In the genomic region with DNA sequence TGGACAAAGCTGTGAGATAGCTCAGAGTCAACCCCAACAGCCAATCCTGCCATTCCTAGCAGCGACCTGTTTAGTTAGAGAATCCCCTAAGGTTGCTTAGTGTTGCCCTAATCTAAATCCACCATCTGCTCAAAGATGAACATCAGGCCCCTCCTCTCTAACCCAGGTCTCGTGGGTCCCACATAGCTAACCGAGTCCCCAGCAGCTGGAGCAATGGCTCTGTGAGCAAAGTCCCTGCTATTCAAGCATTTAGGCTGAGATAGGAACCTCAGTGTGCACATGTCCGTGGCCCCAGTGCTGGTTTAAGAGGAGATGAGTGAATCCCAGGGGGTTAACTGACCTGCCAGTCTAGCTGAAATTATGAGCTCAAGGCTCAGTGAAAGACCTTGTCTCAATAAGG, we compare ENCODE assay signal across 38 mouse cellular contexts. TPM values are rescaled to one million over a fixed set of nuclear protein-coding genes. Genes with fewer than 3 reads are reported as not detected.
DNase-seq lines count a peak whose midpoint lies in the region; ATAC-seq and TF ChIP-seq lines count a peak whose summit lies in the region.
"Had no signal": no experiment of that assay in that cellular context is flagged by ENCODE, and none has a peak within 500 bp of the region (broad histone marks: within the 10 kb centered on the region; RNA-seq: fewer than 3 reads in every experiment).

No protein-coding gene starts in this region.

- H3K9ac ChIP-seq in midbrain, embryonic 11.5 days (ENCODE audit: low read length) = no peak overlapping the region
- H3K9ac ChIP-seq in midbrain, embryonic 13.5 days (replicated peaks) = no peak overlapping the region
- H3K9ac ChIP-seq: forebrain, embryonic 15.5 days; hindbrain, embryonic 15.5 days; kidney, embryonic 15.5 days; liver, embryonic 13.5 days; midbrain, embryonic 15.5 days; neural tube, embryonic 15.5 days; stomach, embryonic 15.5 days had no signal

- no peak for ATAC-seq in midbrain, embryonic 11.5 days (ENCODE audit: low FRiP score)
- ATAC-seq in midbrain, embryonic 13.5 days = no peak
- ATAC-seq in inflammation-experienced regulatory T-cells, adult 6 months = peak; percentile 1
- ATAC-seq: forebrain, embryonic 15.5 days; midbrain, embryonic 15.5 days had no signal

- 74% methylated on average over 4 of the region's 4 CpGs for WGBS in midbrain, embryonic 11.5 days
- 58% methylated on average over 4 of the region's 4 CpGs for WGBS in midbrain, embryonic 13.5 days
- WGBS in thymus, adult 2 months = 13% methylated on average over 4 of the region's 4 CpGs

- H3K27me3 ChIP-seq in midbrain, embryonic 11.5 days (ENCODE audit: control insufficient read depth, insufficient read depth, low read length) = no peaks in the 10 kb centered on the region
- H3K27me3 ChIP-seq in midbrain, embryonic 13.5 days = no peaks in the 10 kb centered on the region
- no peaks in the 10 kb centered on the region for H3K27me3 ChIP-seq in thymus, adult 2 months (ENCODE audit: control insufficient read depth, insufficient read depth, low read length)
- H3K27me3 ChIP-seq: forebrain, embryonic 15.5 days; hindbrain, embryonic 15.5 days; kidney, embryonic 15.5 days; liver, embryonic 13.5 days; midbrain, embryonic 15.5 days; neural tube, embryonic 15.5 days; stomach, embryonic 15.5 days had no signal

- no peak overlapping the region for H3K4me3 ChIP-seq in midbrain, embryonic 11.5 days (ENCODE audit: low read depth, low read length)
- no peak overlapping the region for H3K4me3 ChIP-seq in midbrain, embryonic 13.5 days (replicated peaks)
- H3K4me3 ChIP-seq in thymus, adult 2 months (ENCODE audit: control insufficient read depth, insufficient read depth, low read length) = peak overlapping the region; percentile 34
- H3K4me3 ChIP-seq: forebrain, embryonic 15.5 days; hindbrain, embryonic 10.5 days; hindbrain, embryonic 15.5 days; kidney, embryonic 15.5 days; layer of hippocampus, adult 2 months; liver, embryonic 13.5 days; midbrain, embryonic 15.5 days; neural tube, embryonic 15.5 days; stomach, embryonic 15.5 days had no signal

- no peaks in the 10 kb centered on the region for H3K9me3 ChIP-seq in midbrain, embryonic 11.5 days (ENCODE audit: control insufficient read depth, low read length)
- no peaks in the 10 kb centered on the region for H3K9me3 ChIP-seq in midbrain, embryonic 13.5 days
- H3K9me3 ChIP-seq: forebrain, embryonic 15.5 days; hindbrain, embryonic 10.5 days; hindbrain, embryonic 15.5 days; kidney, embryonic 15.5 days; liver, embryonic 13.5 days; midbrain, embryonic 15.5 days; neural tube, embryonic 15.5 days; stomach, embryonic 15.5 days had no signal

- no peak for TF ChIP-seq POLR2A in thymus, adult 2 months (IDR thresholded peaks at IDR 0.05; ENCODE audit: control insufficient read depth, extremely low read depth, insufficient read depth, low read length, poor library complexity)

- peak; percentile 54 for DNase-seq in midbrain, embryonic 11.5 days (ENCODE audit: low spot score, missing footprints)
- peak; percentile 52 for DNase-seq in thymus, adult 2 months
- DNase-seq in thymus, postnatal 36 days = peak; percentile 41 to 46
- DNase-seq in right cerebral cortex, postnatal 25 days = no peak
- DNase-seq in left cerebral cortex, adult 18-20 months (ENCODE audit: low spot score in 2 of 2) = no peak
- no peak for DNase-seq in kidney, postnatal 25 days
- DNase-seq: adrenal gland, adult 2 months; cerebellum, adult 11-12 months; cerebellum, adult 9-11 months; gastrocnemius, postnatal 25 days; heart, adult 11 months; heart, postnatal 10 days; kidney, adult 18-20 months; kidney, postnatal 36 days; left cerebral cortex, postnatal 4 days; liver, embryonic 13.5 days; lung, adult 18-20 months; lung, postnatal 10 days; right cerebral cortex, adult 18-20 months; right cerebral cortex, postnatal 4 days had no signal

- H3K36me3 ChIP-seq in midbrain, embryonic 11.5 days (ENCODE audit: control insufficient read depth, insufficient read depth, low read length) = no peaks in the 10 kb centered on the region
- no peaks in the 10 kb centered on the region for H3K36me3 ChIP-seq in midbrain, embryonic 13.5 days
- H3K36me3 ChIP-seq in thymus, adult 2 months (ENCODE audit: control insufficient read depth, insufficient read depth, low read length) = peaks cover 29% of the 10 kb centered on the region
- H3K36me3 ChIP-seq: forebrain, embryonic 15.5 days; hindbrain, embryonic 10.5 days; hindbrain, embryonic 15.5 days; kidney, embryonic 15.5 days; liver, embryonic 13.5 days; midbrain, embryonic 15.5 days; neural tube, embryonic 15.5 days; stomach, embryonic 15.5 days had no signal

- no peak overlapping the region for H3K4me2 ChIP-seq in midbrain, embryonic 11.5 days
- H3K4me2 ChIP-seq in midbrain, embryonic 13.5 days (replicated peaks) = no peak overlapping the region
- H3K4me2 ChIP-seq: forebrain, embryonic 15.5 days; heart, embryonic 11.5 days; hindbrain, embryonic 15.5 days; kidney, embryonic 15.5 days; liver, embryonic 13.5 days; midbrain, embryonic 15.5 days; neural tube, embryonic 15.5 days; stomach, embryonic 15.5 days had no signal

- no peak for TF ChIP-seq CTCF in thymus, adult 2 months (IDR thresholded peaks at IDR 0.05; ENCODE audit: borderline replicate concordance, control insufficient read depth, extremely low read depth, insufficient read depth, low read length, poor library complexity)

- no peaks in the 10 kb centered on the region for H3K4me1 ChIP-seq in midbrain, embryonic 11.5 days (ENCODE audit: control insufficient read depth, insufficient read depth, low read length)
- no peaks in the 10 kb centered on the region for H3K4me1 ChIP-seq in midbrain, embryonic 13.5 days (replicated peaks)
- peaks cover 33% of the 10 kb centered on the region for H3K4me1 ChIP-seq in thymus, adult 2 months (replicated peaks; ENCODE audit: control insufficient read depth, insufficient read depth, low read length)
- H3K4me1 ChIP-seq: forebrain, embryonic 15.5 days; hindbrain, embryonic 15.5 days; kidney, embryonic 15.5 days; midbrain, embryonic 15.5 days; neural tube, embryonic 15.5 days; stomach, embryonic 15.5 days had no signal

- H3K27ac ChIP-seq in midbrain, embryonic 11.5 days (ENCODE audit: low read depth, low read length) = no peak overlapping the region
- H3K27ac ChIP-seq in midbrain, embryonic 13.5 days = no peak overlapping the region
- peak overlapping the region; percentile 100 for H3K27ac ChIP-seq in thymus, adult 2 months (ENCODE audit: control insufficient read depth, insufficient read depth, low read length)
- H3K27ac ChIP-seq: forebrain, embryonic 15.5 days; hindbrain, embryonic 10.5 days; hindbrain, embryonic 15.5 days; kidney, embryonic 15.5 days; layer of hippocampus, adult 2 months; liver, embryonic 13.5 days; macrophage; midbrain, embryonic 15.5 days; neural tube, embryonic 15.5 days; stomach, embryonic 15.5 days had no signal

RNA-seq across cellular contexts. Expression of a gene that starts 0.4 kb away (rescaled TPM):
- polyA plus RNA-seq in midbrain, embryonic 11.5 days (2014; fragmentation: Nextera tagmentation; extraction: Ambion mirVana) = not detected in 2 replicates
- not detected in 2 replicates for polyA plus RNA-seq in midbrain, embryonic 13.5 days (2015; fragmentation: Nextera tagmentation; extraction: Ambion mirVana)
- polyA plus RNA-seq in inflammation-experienced regulatory T-cells, adult 6 months (2017; shearing (Covaris generic)) = 100 to 1,000 TPM; 231 to 280 (median 232) TPM
- 179 and 180 TPM in 2 replicates for polyA plus RNA-seq in thymus, adult 2 months (2012; rRNA removed)
- not detected for total RNA-seq in left cerebral cortex, adult 18-20 months (2021)
- total RNA-seq: gastrocnemius, adult 18-20 months; layer of hippocampus, adult 2 months; layer of hippocampus, postnatal 14 days; left cerebral cortex, adult 8-10 months; left cerebral cortex, postnatal 4 days had no signal
- polyA plus RNA-seq: forebrain, embryonic 15.5 days; kidney, embryonic 15.5 days; liver, embryonic 13.5 days; macrophage; midbrain, embryonic 15.5 days; neural tube, embryonic 15.5 days had no signal

RNA-seq across cellular contexts. Expression of a gene that starts 22.1 kb away (rescaled TPM):
- polyA plus RNA-seq in midbrain, embryonic 11.5 days (2014; fragmentation: Nextera tagmentation; extraction: Ambion mirVana) = 5.4 and 6.9 TPM in 2 replicates
- 4.8 and 7.1 TPM in 2 replicates for polyA plus RNA-seq in midbrain, embryonic 13.5 days (2015; fragmentation: Nextera tagmentation; extraction: Ambion mirVana)
- polyA plus RNA-seq in inflammation-experienced regulatory T-cells, adult 6 months (2017; shearing (Covaris generic)) = 100 to 1,000 TPM in 1 of 3 experiments, 10 to 100 TPM in 2; 65.9 to 108 (median 76.0) TPM
- 17.5 and 19.8 TPM in 2 replicates for polyA plus RNA-seq in thymus, adult 2 months (2012; rRNA removed)
- 1 to 10 TPM; 7.0 to 7.5 TPM for total RNA-seq in left cerebral cortex, adult 18-20 months (2021)

RNA-seq across cellular contexts. Expression of a gene that starts 39.2 kb away (rescaled TPM):
- polyA plus RNA-seq in midbrain, embryonic 11.5 days (2014; fragmentation: Nextera tagmentation; extraction: Ambion mirVana) = 18.4 and 20.4 TPM in 2 replicates
- 13.8 and 15.6 TPM in 2 replicates for polyA plus RNA-seq in midbrain, embryonic 13.5 days (2015; fragmentation: Nextera tagmentation; extraction: Ambion mirVana)
- 1 to 10 TPM; 3.8 to 5.3 (median 4.2) TPM for polyA plus RNA-seq in inflammation-experienced regulatory T-cells, adult 6 months (2017; shearing (Covaris generic))
- polyA plus RNA-seq in thymus, adult 2 months (2012; rRNA removed) = 54.5 and 60.0 TPM in 2 replicates
- 10 to 100 TPM; 58.4 to 59.5 TPM for total RNA-seq in left cerebral cortex, adult 18-20 months (2021)

RNA-seq across cellular contexts. Expression of a gene that starts 49.4 kb away (rescaled TPM):
- 0.51 and 0.71 TPM in 2 replicates for polyA plus RNA-seq in midbrain, embryonic 11.5 days (2014; fragmentation: Nextera tagmentation; extraction: Ambion mirVana)
- polyA plus RNA-seq in midbrain, embryonic 13.5 days (2015; fragmentation: Nextera tagmentation; extraction: Ambion mirVana) = 0.82 and 0.87 TPM in 2 replicates
- 1 to 10 TPM in 2 of 3 experiments, under 1 TPM in 1; 0.42 to 1.2 (median 1.1) TPM for polyA plus RNA-seq in inflammation-experienced regulatory T-cells, adult 6 months (2017; shearing (Covaris generic))
- polyA plus RNA-seq in thymus, adult 2 months (2012; rRNA removed) = 0.58 and 0.64 TPM in 2 replicates
- under 1 TPM; 0.72 to 0.96 TPM for total RNA-seq in left cerebral cortex, adult 18-20 months (2021)
- total RNA-seq: common myeloid progenitor, adult 5-6 weeks; gastrocnemius, adult 18-20 months; megakaryocyte-erythroid progenitor cell, adult 5-6 weeks had no signal
- polyA plus RNA-seq: macrophage had no signal

RNA-seq across cellular contexts. Expression of a gene that starts 51.2 kb away (rescaled TPM):
- polyA plus RNA-seq in midbrain, embryonic 11.5 days (2014; fragmentation: Nextera tagmentation; extraction: Ambion mirVana) = 2.4 and 3.2 TPM in 2 replicates
- 2.4 and 2.5 TPM in 2 replicates for polyA plus RNA-seq in midbrain, embryonic 13.5 days (2015; fragmentation: Nextera tagmentation; extraction: Ambion mirVana)
- under 1 TPM in 1 of 3 experiments, not detected in 2; 0.17 TPM for polyA plus RNA-seq in inflammation-experienced regulatory T-cells, adult 6 months (2017; shearing (Covaris generic))
- 0.67 and 0.89 TPM in 2 replicates for polyA plus RNA-seq in thymus, adult 2 months (2012; rRNA removed)
- under 1 TPM; 0.49 to 0.95 TPM for total RNA-seq in left cerebral cortex, adult 18-20 months (2021)
- total RNA-seq: common myeloid progenitor, adult 5-6 weeks; gastrocnemius, adult 18-20 months; megakaryocyte-erythroid progenitor cell, adult 5-6 weeks had no signal
- polyA plus RNA-seq: activated CD4-positive, CD25-positive, alpha-beta regulatory T cell, adult 4 months; macrophage had no signal

Comparison
In these comparisons a context has a peak if more than half of its experiments do, and no peak if none do; other contexts are left out.
1. DNase-seq: peak in midbrain, embryonic 11.5 days (single experiment), thymus, adult 2 months (single experiment) and thymus, postnatal 36 days (2 of 2); none in right cerebral cortex, postnatal 25 days (single experiment), left cerebral cortex, adult 18-20 months (0 of 2) and kidney, postnatal 25 days (0 of 2).
2. RNA of a gene that starts 0.4 kb away (polyA plus RNA-seq): 231 to 280 TPM in inflammation-experienced regulatory T-cells, adult 6 months and 179 to 180 TPM in thymus, adult 2 months; not detected in midbrain, embryonic 13.5 days and not detected in midbrain, embryonic 11.5 days; every median in the first group is over 100 times any median in the second.